Mouse (Mus musculus): ENCODE data around the gene Hmgb2.

Hmgb2 gene

DNA sequence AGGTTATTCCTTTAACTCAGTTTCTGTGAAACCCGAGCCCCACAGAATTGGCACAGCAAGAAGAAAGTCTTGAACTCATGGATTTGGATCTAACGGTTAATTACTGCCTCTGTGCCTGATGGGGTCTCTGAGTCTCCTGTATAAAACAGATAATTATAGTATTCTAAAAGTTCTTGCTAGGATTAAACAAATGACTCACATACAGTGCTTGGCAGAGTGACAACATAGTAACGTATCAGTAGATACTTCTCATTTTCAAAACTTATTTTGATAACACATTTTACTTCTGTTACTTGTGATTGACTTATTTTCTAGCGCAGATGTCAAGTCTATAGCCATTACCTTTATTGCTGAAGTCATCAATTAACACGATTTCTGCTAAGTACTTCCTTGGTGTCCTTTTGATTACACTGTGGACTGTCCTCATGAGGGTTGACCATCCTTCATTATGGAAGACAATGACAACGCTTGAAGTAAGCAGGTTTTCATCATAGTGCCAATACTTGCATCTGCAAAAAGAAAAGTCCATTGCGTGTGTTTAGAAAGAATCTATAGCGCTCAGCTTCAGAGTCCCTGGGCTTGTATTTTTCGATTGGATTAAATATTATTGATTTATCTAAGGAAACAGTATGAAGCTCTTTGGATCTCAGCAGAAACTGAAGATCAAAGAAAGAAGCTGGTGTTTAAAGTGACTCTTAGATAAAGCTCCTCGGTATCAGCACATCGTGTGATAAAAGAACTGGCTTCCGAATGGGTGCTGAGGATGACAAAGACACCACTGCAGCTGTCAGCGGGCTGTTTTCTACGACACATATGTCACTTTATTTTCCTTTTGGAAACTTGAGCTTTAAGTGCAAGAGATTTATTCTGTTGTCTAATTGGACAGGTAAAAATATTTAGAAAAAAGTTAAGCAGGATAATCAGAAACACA, 40.7 kb downstream of the Hmgb2 start:
- no peak for DNase-seq (ENCODE audit: low read depth, low spot score)

DNA sequence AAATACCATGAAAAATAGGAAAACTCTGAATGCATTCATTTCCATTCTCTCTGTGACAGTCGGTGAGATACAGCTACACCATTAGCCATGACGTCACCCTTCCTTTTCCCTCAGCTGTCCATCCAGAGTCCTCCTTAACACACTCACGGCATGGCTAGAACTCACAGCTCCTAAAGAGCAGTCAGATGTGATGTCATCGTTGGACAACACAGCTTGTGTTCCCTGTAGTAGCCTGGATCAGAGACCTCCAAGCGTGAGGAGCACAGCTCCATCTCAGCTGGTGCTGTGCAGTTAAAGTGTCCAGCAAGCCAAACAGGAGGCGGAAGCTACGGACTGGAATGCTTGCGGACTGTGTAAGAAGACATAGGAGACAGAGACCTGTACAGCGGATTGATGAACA, 49.2 kb downstream of the Hmgb2 start:
- DNase-seq (ENCODE audit: low read depth, low spot score) = no peak

DNA sequence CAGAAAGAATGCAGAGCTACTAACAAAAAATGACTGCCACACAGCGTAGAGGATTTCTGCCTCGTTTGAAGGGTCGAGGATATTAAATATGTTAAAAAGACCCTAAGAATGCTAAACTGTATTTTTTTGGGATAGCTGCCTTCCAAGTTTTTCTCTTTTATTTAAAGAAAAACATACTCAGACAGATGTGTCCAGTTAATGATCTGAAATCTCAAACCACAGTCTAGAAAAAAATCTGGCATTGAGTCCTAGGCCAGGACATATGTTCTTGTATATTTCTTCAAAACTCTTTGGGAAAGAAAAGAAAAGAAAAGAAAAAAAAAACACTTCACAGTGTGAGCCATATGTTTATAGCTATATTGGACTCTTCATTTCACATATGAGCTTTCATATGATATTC, 51.0 kb downstream of the Hmgb2 start:
- DNase-seq (ENCODE audit: low read depth, low spot score) = no peak

DNA sequence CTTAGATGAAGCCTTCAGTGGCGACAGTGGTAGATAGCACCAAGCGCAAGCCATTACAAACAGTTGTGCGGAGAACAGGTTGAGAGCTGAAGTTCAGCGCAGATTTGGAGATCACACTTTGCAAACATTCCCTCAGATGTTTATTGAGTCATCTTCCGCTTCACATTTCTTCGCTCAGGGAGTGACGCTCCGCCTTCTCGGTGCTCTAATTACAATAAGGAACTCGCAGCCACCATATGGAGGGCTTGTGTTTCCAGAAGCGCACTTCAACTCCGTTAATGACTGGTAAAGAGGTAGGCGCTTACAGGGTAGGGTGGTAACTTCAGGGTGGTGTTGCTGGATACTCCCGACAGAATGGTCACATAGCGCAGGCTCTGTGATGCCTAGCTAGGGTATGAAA, 52.0 kb downstream of the Hmgb2 start:
- DNase-seq (ENCODE audit: low read depth, low spot score) = no peak

DNA sequence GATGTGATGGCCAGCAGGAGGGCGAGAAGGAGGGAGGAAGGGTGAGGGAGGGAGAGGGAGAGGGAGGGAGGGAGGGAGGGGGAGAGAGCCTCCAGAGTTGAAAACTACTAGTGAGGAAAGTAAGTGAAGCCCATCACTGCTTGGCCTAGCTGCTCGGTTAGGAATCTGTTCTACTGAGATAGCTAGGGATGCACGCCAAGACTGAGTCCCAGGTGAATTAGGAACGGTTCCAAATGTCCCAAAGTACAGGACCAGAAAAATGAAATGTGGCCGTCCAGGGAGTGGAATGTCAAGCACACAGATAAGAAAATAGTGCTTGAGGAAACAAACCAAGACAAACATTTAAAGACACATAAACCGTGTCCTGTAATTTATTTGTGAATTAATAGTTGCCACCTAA, 53.3 kb downstream of the Hmgb2 start:
- no peak for DNase-seq (ENCODE audit: low read depth, low spot score)

All from WW6 (cell line).